Mouse (Mus musculus): ENCODE measurements around the gene Ackr2.

DNA sequence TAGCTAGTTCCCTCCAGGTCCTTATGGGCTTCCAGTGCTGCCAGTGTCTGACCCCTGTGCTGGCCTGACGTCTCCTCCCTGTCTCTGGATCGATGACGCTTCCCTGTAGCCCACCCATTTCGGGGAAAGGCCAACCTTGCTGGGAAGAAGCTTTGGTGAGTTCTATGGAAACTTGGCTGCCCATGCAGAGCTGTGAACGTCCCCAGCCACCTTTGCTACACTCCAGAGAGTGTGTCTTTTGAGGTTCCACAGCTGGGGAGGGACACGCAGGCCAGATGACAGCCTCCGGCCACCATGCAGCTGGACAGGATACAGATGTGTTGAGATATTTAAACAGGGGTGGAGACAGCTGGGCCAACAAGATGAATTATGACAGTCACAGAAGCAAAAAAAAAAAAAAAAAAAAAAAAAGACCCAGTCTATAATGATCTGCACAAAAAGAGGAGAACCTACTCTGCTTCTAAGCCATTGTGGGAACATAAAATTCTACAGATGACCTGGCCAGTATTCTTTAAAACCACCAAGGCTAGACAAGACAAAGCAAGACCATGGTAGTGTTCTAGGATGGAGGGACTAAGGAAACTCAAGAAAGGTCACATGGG, 2.7 kb upstream of the Ackr2 start:
- TF ChIP-seq CTCF (IDR thresholded peaks at IDR 0.05; ENCODE audit: insufficient read depth, low read length) (no peak), POLR2A (IDR thresholded peaks at IDR 0.05; ENCODE audit: borderline replicate concordance, extremely low read depth, low read depth, low read length) (no peak)

Data from lung, adult 2 months (tissue).